Mouse (Mus musculus) ES-E14 (cell line): ENCODE measurements at regions not wholly inside any gene's neighbourhood (a gene's known extent, or its start where the extent isn't known, plus 50 kb on each side); places are given as distances from the start of the nearest gene placed in this dataset.

ENCODE experiments used
- DNase-seq: peaks from one replicate; pipeline ENCODE4 v3.0.0-alpha.2; 2013; ENCODE audit warnings: low read depth, low spot score
- H3K27ac ChIP-seq: 2 replicates; pipeline ENCODE4 v1.5.1; 2012; ENCODE audit warnings: low read depth, mild to moderate bottlenecking, low read length, moderate library complexity, mixed read lengths; ENCODE audit not compliant: poor library complexity, insufficient read depth, severe bottlenecking
- H3K36me3 ChIP-seq: 2 replicates; pipeline ENCODE4 v1.6.1; 2012; ENCODE audit warnings: mild to moderate bottlenecking, low read length, moderate library complexity, mixed read lengths; ENCODE audit not compliant: control insufficient read depth, poor library complexity, insufficient read depth, severe bottlenecking
- H3K4me1 ChIP-seq, 2 experiments: fragments of 150-350 bp in 1 of 2; sonication (generic) in 1 of 2; 2 replicates each; pipeline ENCODE4 v1.6.1; 2012; ENCODE audit warnings: low read length in 2 of 2, mild to moderate bottlenecking in 1 of 2, mixed read lengths in 1 of 2; ENCODE audit not compliant: control insufficient read depth in 2 of 2, insufficient read depth in 2 of 2, poor library complexity in 1 of 2
- H3K4me3 ChIP-seq, 2 experiments: fragments of 150-350 bp in 1 of 2; sonication (generic) in 1 of 2; 2 replicates each; pipeline ENCODE4 v1.5.1; 2012; ENCODE audit warnings: low read length in 2 of 2, low read depth in 1 of 2, mild to moderate bottlenecking in 1 of 2, mixed read lengths in 1 of 2; ENCODE audit not compliant: insufficient read depth in 1 of 2, poor library complexity in 1 of 2, severe bottlenecking in 1 of 2
- H3K9ac ChIP-seq: 2 replicates; pipeline ENCODE4 v1.6.1; 2012; ENCODE audit warnings: low read depth, mild to moderate bottlenecking, low read length, mixed read lengths; ENCODE audit not compliant: poor library complexity, insufficient read depth, severe bottlenecking
- H3K9me3 ChIP-seq: fragments of 150-350 bp; sonication (generic); 2 replicates; pipeline ENCODE4 v1.6.1; 2012; ENCODE audit warnings: low read depth, mild to moderate bottlenecking, low read length; ENCODE audit not compliant: control insufficient read depth, insufficient read depth
- CHD2 ChIP-seq: IDR thresholded peaks from 2 replicates; pipeline ENCODE4 v1.6.1; 2014; ENCODE audit warnings: mild to moderate bottlenecking, low read depth, low read length, inconsistent platforms
- HCFC1 ChIP-seq: IDR thresholded peaks from 2 replicates; pipeline ENCODE4 v1.6.1; 2012; ENCODE audit warnings: low read length, inconsistent platforms, borderline replicate concordance; ENCODE audit not compliant: insufficient read depth
- MAFK ChIP-seq: IDR thresholded peaks from 2 replicates; pipeline ENCODE4 v1.6.1; 2014; ENCODE audit warnings: mild to moderate bottlenecking, low read depth, low read length, inconsistent platforms; ENCODE audit not compliant: insufficient read depth
- ZC3H11A ChIP-seq: IDR thresholded peaks from 2 replicates; pipeline ENCODE4 v1.6.1; 2012; ENCODE audit warnings: low read depth, mild to moderate bottlenecking, inconsistent platforms, low read length, borderline replicate concordance
- ZNF384 ChIP-seq: IDR thresholded peaks from 2 replicates; pipeline ENCODE4 v1.6.1; 2012; ENCODE audit warnings: low read depth, low read length, inconsistent platforms
- in situ Hi-C, 2 experiments: fragments of 600-800 bp; cut with MboI; formaldehyde crosslinking; loops; one replicate each; pipeline ENCODE4 v1.15.1; 2025; ENCODE audit warnings: low sequenced_read_pairs in 2 of 2, inconsistent platforms in 1 of 2; ENCODE audit not compliant: unreplicated experiment in 2 of 2

GRCm38 (mm10) chr14:115004733-115005405 lies 87.1 kb upstream of the Gpc5 start:
- no peak overlapping the region for H3K4me3 ChIP-seq
- in situ Hi-C loops = no loop called here
- H3K4me1 ChIP-seq = no peaks in the 10 kb centered on the region
- H3K9me3 ChIP-seq = no peaks in the 10 kb centered on the region
- TF ChIP-seq CHD2 = no peak
- no peak for TF ChIP-seq ZNF384
- no peak for TF ChIP-seq HCFC1
- TF ChIP-seq MAFK = no peak
- TF ChIP-seq ZC3H11A = no peak
- H3K27ac ChIP-seq = no peak overlapping the region
- no peaks in the 10 kb centered on the region for H3K36me3 ChIP-seq
- no peak overlapping the region for H3K9ac ChIP-seq
- no peak for DNase-seq

- Histone ChIP-seq H3K4me3 (no peak overlapping the region), H3K36me3 (no peaks in the 10 kb centered on the region), H3K9ac (no peak overlapping the region), H3K27ac (no peak overlapping the region), H3K9me3 (no peaks in the 10 kb centered on the region), H3K4me1 (no peaks in the 10 kb centered on the region)
- DNase-seq = no peak
- TF ChIP-seq CHD2 (no peak), ZNF384 (no peak), HCFC1 (no peak), ZC3H11A (no peak), MAFK (no peak)
- in situ Hi-C loops = no loop called here
These were observed 81.1 kb upstream of the Gpc5 start for GRCm38 (mm10) chr14:115010877-115011276.

GRCm38 (mm10) chr14:115015299-115015698 lies 76.7 kb upstream of the Gpc5 start:
- no peak for DNase-seq
- Histone ChIP-seq H3K36me3 (no peaks in the 10 kb centered on the region), H3K4me1 (no peaks in the 10 kb centered on the region), H3K4me3 (no peak overlapping the region), H3K9ac (no peak overlapping the region), H3K27ac (no peak overlapping the region), H3K9me3 (no peaks in the 10 kb centered on the region)
- in situ Hi-C loops = no loop called here
- TF ChIP-seq ZC3H11A (no peak), HCFC1 (no peak), MAFK (no peak)

- Histone ChIP-seq H3K27ac (no peak overlapping the region), H3K4me3 (no peak overlapping the region), H3K36me3 (no peaks in the 10 kb centered on the region), H3K4me1 (no peaks in the 10 kb centered on the region), H3K9me3 (no peaks in the 10 kb centered on the region), H3K9ac (no peak overlapping the region)
- in situ Hi-C loops = no loop called here
- DNase-seq = no peak
- no peak for TF ChIP-seq ZNF384
- no peak for TF ChIP-seq MAFK
- no peak for TF ChIP-seq ZC3H11A
- TF ChIP-seq HCFC1 = no peak
- no peak for TF ChIP-seq CHD2
These were observed 74.4 kb upstream of the Gpc5 start for GRCm38 (mm10) chr14:115017410-115018153.
